Mouse (Mus musculus) megakaryocyte, embryonic 14.5 days (primary cell): ENCODE data around the gene Pus3.

Experiments used
- FLI1 ChIP-seq: IDR thresholded peaks from 2 replicates; pipeline ENCODE4 v1.6.1; 2012; ENCODE audit warnings: low read length, inconsistent platforms, mixed read lengths
- GATA1 ChIP-seq: IDR thresholded peaks from 3 replicates; pipeline ENCODE4 v1.6.1; 2012; ENCODE audit warnings: mixed read lengths, low read length, inconsistent platforms, borderline replicate concordance

- no peak for TF ChIP-seq GATA1
- TF ChIP-seq FLI1, result no peak
These were observed 34.4 kb upstream of the Pus3 start for GRCm38 (mm10) chr9:35523941-35524411.
